Mouse (Mus musculus): ENCODE measurements around the gene Tsc22d1. TPM values are rescaled to one million over a fixed set of nuclear protein-coding genes. Genes with fewer than 3 reads are reported as not detected.
A peak's percentile ranks its signal among the peaks of the same experiment; 100 is the strongest.

Gene Tsc22d1
- total and polyA plus RNA-seq, 2 experiments from 2014 or later, result 574 to 603 TPM

DNA sequence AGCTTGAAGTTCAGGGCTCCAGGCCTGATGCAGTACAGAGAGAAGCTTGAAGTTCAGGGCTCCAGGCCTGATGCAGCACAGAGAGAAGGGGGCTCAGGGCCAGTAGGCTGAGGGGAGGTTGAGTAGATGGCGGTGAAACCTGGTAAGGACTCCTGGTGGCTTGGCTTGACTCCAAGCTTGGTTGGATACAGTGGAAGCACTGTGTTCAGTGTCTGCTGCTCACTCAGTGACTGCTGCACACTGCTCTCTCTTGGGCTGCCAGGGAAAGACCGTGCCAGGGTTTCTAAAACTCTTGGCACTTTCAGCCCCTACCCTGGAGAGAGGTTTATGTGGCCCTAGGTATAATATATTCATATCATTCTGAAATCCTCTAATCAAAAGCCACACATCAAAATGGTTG, 74.4 kb downstream of the Tsc22d1 start:
- Histone ChIP-seq H3K4me3 (ENCODE audit: low read depth, low read length) (no peak overlapping the region), H3K9ac (replicated peaks; ENCODE audit: low read length, poor library complexity, severe bottlenecking) (no peak overlapping the region), H3K27me3 (ENCODE audit: insufficient read depth, low read length) (no peaks in the 10 kb centered on the region), H3K4me2 (ENCODE audit: low read depth, low read length, poor library complexity, severe bottlenecking) (no peak overlapping the region), H3K27ac (ENCODE audit: low read depth, low read length) (0 out of 2 replicates have a peak overlapping the region, but pooled peaks have one; percentile 38), H3K4me1 (ENCODE audit: insufficient read depth, low read length) (no peaks in the 10 kb centered on the region; the same call in 1 of the 2 replicates), H3K9me3 (ENCODE audit: low read length) (no peaks in the 10 kb centered on the region), H3K36me3 (ENCODE audit: insufficient read depth, low read length) (no peaks in the 10 kb centered on the region)
- no peak for TF ChIP-seq CTCF (IDR thresholded peaks at IDR 0.05)
- ATAC-seq (ENCODE audit: low FRiP score), result peak; percentile 34; the same call in 1 of the 2 replicates
- peak; percentile 86 for DNase-seq (ENCODE audit: low spot score)
- WGBS, result 56% methylated on average over 2 of the region's 2 CpGs

GRCm38 (mm10) chr14:76495022-76495421, 80.3 kb downstream of the Tsc22d1 start:
- Histone ChIP-seq H3K27me3 (ENCODE audit: insufficient read depth, low read length) (no peaks in the 10 kb centered on the region), H3K9me3 (ENCODE audit: low read length) (no peaks in the 10 kb centered on the region), H3K36me3 (ENCODE audit: insufficient read depth, low read length) (no peaks in the 10 kb centered on the region), H3K27ac (ENCODE audit: low read depth, low read length) (no peak overlapping the region), H3K4me1 (ENCODE audit: insufficient read depth, low read length) (peaks cover 1% of the 10 kb centered on the region; the same call in 1 of the 2 replicates), H3K4me3 (ENCODE audit: low read depth, low read length) (no peak overlapping the region), H3K9ac (replicated peaks; ENCODE audit: low read length, poor library complexity, severe bottlenecking) (0 out of 2 replicates have a peak overlapping the region, but pooled peaks have one; percentile 19), H3K4me2 (ENCODE audit: low read depth, low read length, poor library complexity, severe bottlenecking) (no peak overlapping the region)
- ATAC-seq (ENCODE audit: low FRiP score), result no peak
- no peak for TF ChIP-seq CTCF (IDR thresholded peaks at IDR 0.05)
- DNase-seq (ENCODE audit: low spot score), result no peak
- 64% methylated on average over 5 of the region's 5 CpGs for WGBS

GRCm38 (mm10) chr14:76497187-76497586, 82.4 kb downstream of the Tsc22d1 start:
- TF ChIP-seq CTCF (IDR thresholded peaks at IDR 0.05), result no peak
- Histone ChIP-seq H3K4me1 (ENCODE audit: insufficient read depth, low read length) (peaks cover 3% of the 10 kb centered on the region; the same call in 1 of the 2 replicates), H3K27ac (ENCODE audit: low read depth, low read length) (no peak overlapping the region), H3K9ac (replicated peaks; ENCODE audit: low read length, poor library complexity, severe bottlenecking) (no peak overlapping the region), H3K27me3 (ENCODE audit: insufficient read depth, low read length) (no peaks in the 10 kb centered on the region), H3K9me3 (ENCODE audit: low read length) (no peaks in the 10 kb centered on the region), H3K4me2 (ENCODE audit: low read depth, low read length, poor library complexity, severe bottlenecking) (no peak overlapping the region), H3K4me3 (ENCODE audit: low read depth, low read length) (no peak overlapping the region), H3K36me3 (ENCODE audit: insufficient read depth, low read length) (no peaks in the 10 kb centered on the region)
- ATAC-seq (ENCODE audit: low FRiP score), result no peak
- WGBS, result 55% methylated on average over 9 of the region's 9 CpGs
- DNase-seq (ENCODE audit: low spot score), result no peak

DNA sequence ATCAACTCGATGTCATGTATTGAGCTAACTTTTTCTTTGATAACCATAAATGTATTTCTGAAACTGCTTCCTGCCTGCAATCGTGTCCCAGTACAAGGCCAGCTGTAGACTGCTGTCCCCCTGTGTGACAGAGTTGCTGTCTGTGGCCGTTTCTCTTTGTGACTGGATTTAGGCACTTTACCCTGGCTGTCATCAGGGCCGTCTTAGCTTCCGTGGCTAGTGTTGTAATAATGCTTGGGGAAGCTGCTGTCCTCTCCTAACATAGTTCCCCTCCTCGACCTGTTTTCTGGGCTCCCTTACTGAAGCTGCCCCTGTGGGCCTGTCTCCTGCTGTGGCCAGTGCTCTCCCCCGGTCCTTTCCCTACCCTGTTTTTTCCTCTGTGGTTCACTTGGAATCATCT, 83.4 kb downstream of the Tsc22d1 start:
- Histone ChIP-seq H3K27ac (ENCODE audit: low read depth, low read length) (no peak overlapping the region), H3K9me3 (ENCODE audit: low read length) (no peaks in the 10 kb centered on the region), H3K27me3 (ENCODE audit: insufficient read depth, low read length) (no peaks in the 10 kb centered on the region), H3K4me3 (ENCODE audit: low read depth, low read length) (no peak overlapping the region), H3K4me2 (ENCODE audit: low read depth, low read length, poor library complexity, severe bottlenecking) (no peak overlapping the region), H3K4me1 (ENCODE audit: insufficient read depth, low read length) (peaks cover 3% of the 10 kb centered on the region; the same call in 1 of the 2 replicates), H3K9ac (replicated peaks; ENCODE audit: low read length, poor library complexity, severe bottlenecking) (no peak overlapping the region), H3K36me3 (ENCODE audit: insufficient read depth, low read length) (no peaks in the 10 kb centered on the region)
- 41% methylated on average over 7 of the region's 7 CpGs for WGBS
- no peak for ATAC-seq (ENCODE audit: low FRiP score)
- no peak for DNase-seq (ENCODE audit: low spot score)
- TF ChIP-seq CTCF (IDR thresholded peaks at IDR 0.05), result no peak

DNA sequence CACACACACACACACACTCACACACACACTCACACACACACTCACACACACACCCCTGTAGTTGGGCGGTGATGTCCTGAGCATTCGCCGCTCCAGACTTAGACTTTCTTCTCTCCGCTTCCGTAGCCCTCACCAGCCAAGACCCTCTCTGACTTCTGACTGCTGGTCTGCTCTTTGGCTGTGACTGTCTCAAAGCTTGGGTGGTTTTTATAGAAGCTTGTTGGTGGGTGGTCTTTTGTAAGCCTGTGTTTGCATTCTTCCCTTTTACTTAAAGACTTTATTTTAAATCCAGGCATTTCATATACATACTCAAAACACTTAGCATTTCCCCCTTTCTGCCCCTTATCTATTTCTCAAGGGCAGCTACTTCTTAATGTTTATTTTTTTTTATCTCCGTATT, 84.7 kb downstream of the Tsc22d1 start:
- Histone ChIP-seq H3K4me3 (ENCODE audit: low read depth, low read length) (no peak overlapping the region), H3K4me2 (ENCODE audit: low read depth, low read length, poor library complexity, severe bottlenecking) (no peak overlapping the region), H3K9me3 (ENCODE audit: low read length) (no peaks in the 10 kb centered on the region), H3K27me3 (ENCODE audit: insufficient read depth, low read length) (no peaks in the 10 kb centered on the region), H3K36me3 (ENCODE audit: insufficient read depth, low read length) (no peaks in the 10 kb centered on the region), H3K9ac (replicated peaks; ENCODE audit: low read length, poor library complexity, severe bottlenecking) (no peak overlapping the region), H3K27ac (ENCODE audit: low read depth, low read length) (no peak overlapping the region), H3K4me1 (ENCODE audit: insufficient read depth, low read length) (peaks cover 3% of the 10 kb centered on the region; the same call in 1 of the 2 replicates)
- no peak for DNase-seq (ENCODE audit: low spot score)
- 77% methylated on average over 6 of the region's 6 CpGs for WGBS
- no peak for TF ChIP-seq CTCF (IDR thresholded peaks at IDR 0.05)
- ATAC-seq (ENCODE audit: low FRiP score), result no peak

DNA sequence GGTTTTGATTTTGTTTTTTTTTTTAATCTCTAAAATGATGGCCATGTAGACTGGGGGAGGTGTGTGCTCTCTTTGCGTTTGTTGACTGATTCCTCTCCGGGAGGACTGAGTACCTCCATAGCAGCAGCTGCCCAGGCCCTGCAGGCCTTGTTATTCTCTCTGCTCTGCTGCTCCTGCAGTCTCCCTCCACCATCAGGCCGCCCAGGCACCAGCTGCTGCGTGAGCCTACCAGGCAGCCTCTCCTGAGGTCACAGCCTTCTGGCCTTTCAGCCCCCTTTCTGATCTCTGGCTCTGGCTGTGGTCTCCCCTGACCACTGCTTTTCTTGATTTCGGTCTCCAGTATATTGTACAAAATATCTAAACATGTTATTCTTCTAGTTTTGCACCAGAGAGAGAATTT, 85.3 kb downstream of the Tsc22d1 start:
- Histone ChIP-seq H3K27me3 (ENCODE audit: insufficient read depth, low read length) (no peaks in the 10 kb centered on the region), H3K9me3 (ENCODE audit: low read length) (no peaks in the 10 kb centered on the region), H3K36me3 (ENCODE audit: insufficient read depth, low read length) (no peaks in the 10 kb centered on the region), H3K9ac (replicated peaks; ENCODE audit: low read length, poor library complexity, severe bottlenecking) (no peak overlapping the region), H3K27ac (ENCODE audit: low read depth, low read length) (no peak overlapping the region), H3K4me3 (ENCODE audit: low read depth, low read length) (no peak overlapping the region), H3K4me2 (ENCODE audit: low read depth, low read length, poor library complexity, severe bottlenecking) (no peak overlapping the region), H3K4me1 (ENCODE audit: insufficient read depth, low read length) (peaks cover 3% of the 10 kb centered on the region; the same call in 1 of the 2 replicates)
- DNase-seq (ENCODE audit: low spot score) (peak; percentile 43), ATAC-seq (ENCODE audit: low FRiP score) (no peak)
- 32% methylated on average over 5 of the region's 5 CpGs for WGBS
- TF ChIP-seq CTCF (IDR thresholded peaks at IDR 0.05), result no peak

Measured in midbrain, postnatal 0 days (tissue).